Mouse (Mus musculus) midbrain, embryonic 12.5 days (tissue): ENCODE data around the gene Dlx6. TPM values are rescaled to one million over a fixed set of nuclear protein-coding genes. Genes with fewer than 3 reads are reported as not detected.

Source experiments
- ATAC-seq: fragments of 200-750 bp; cut with Nextera tagmentation; 2 replicates; pipeline ENCODE4 v1.8.0; 2017; ENCODE audit warnings: low read depth, moderate TSS enrichment, moderate library complexity; ENCODE audit not compliant: low FRiP score
- H3K27ac ChIP-seq: fragments of 300-500 bp; sonication (generic); replicated peaks from 2 replicates; pipeline ENCODE4 v1.5.1; 2016; ENCODE audit warnings: mild to moderate bottlenecking
- H3K27me3 ChIP-seq: fragments of 300-500 bp; sonication (generic); 2 replicates; pipeline ENCODE4 v1.6.1; 2016; ENCODE audit warnings: mild to moderate bottlenecking
- H3K36me3 ChIP-seq: fragments of 300-500 bp; sonication (generic); 2 replicates; pipeline ENCODE4 v1.6.1; 2016
- H3K4me1 ChIP-seq: fragments of 300-500 bp; sonication (generic); 2 replicates; pipeline ENCODE4 v1.6.1; 2016
- H3K4me2 ChIP-seq: fragments of 300-500 bp; sonication (generic); replicated peaks from 2 replicates; pipeline ENCODE4 v1.6.1; 2016; ENCODE audit warnings: mild to moderate bottlenecking, moderate library complexity
- H3K4me3 ChIP-seq: fragments of 300-500 bp; sonication (generic); 2 replicates; pipeline ENCODE4 v1.5.1; 2016; ENCODE audit warnings: mild to moderate bottlenecking
- H3K9ac ChIP-seq: fragments of 300-500 bp; sonication (generic); replicated peaks from 2 replicates; pipeline ENCODE4 v1.6.1; 2016; ENCODE audit warnings: mild to moderate bottlenecking, moderate library complexity
- H3K9me3 ChIP-seq: fragments of 300-500 bp; sonication (generic); 2 replicates; pipeline ENCODE4 v1.6.1; 2016; ENCODE audit warnings: mild to moderate bottlenecking
- WGBS: fragments of 180-500 bp; shearing (Covaris S2); methylation state at CpG from one replicate; pipeline ENCODE4 v1.1.7; 2016; 5-methylcytosine and 5-hydroxymethylcytosine counted together
- polyA plus RNA-seq: library from polyadenylated mRNA; unstranded; fragments of >200 nt; fragmentation: Nextera tagmentation; extraction: Ambion mirVana; gene quantifications from 2 replicates; pipeline ENCODE4 v1.2.1, GENCODE M21; 2016

The Dlx6 gene
- polyA plus RNA-seq, 1 experiment from 2014 or later = 2.6 TPM

DNA sequence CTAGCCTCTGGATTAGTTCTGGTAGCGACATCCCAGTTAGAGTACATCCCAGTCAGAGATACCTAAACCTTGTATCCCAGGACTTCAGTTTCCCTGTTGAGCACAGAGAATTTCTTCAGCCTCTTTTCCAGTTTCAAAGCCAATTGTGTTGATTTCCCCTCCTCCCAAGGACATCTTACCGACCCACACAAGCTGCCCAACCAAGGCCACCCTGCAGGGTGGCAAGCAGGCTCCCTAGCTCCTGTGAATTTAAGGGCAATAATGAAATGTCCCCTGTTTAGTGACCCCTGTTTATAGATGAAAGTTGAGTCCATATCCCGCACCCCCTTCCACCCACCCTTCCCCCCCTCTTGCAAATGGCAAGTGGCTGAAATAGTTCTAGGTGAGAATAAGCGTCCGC is 9.7 kb downstream of the Dlx6 start:
- no peak overlapping the region for H3K9ac ChIP-seq
- H3K27me3 ChIP-seq = peaks cover 88% of the 10 kb centered on the region
- H3K9me3 ChIP-seq = no peaks in the 10 kb centered on the region
- ATAC-seq = no peak
- 0 out of 2 replicates have a peak, but pooled peaks cover 4% of the 10 kb centered on the region for H3K4me1 ChIP-seq
- under 1% methylated on average over 5 of the region's 5 CpGs for WGBS
- no peak overlapping the region for H3K27ac ChIP-seq
- no peak overlapping the region for H3K4me2 ChIP-seq
- H3K4me3 ChIP-seq = no peak overlapping the region
- no peaks in the 10 kb centered on the region for H3K36me3 ChIP-seq

DNA sequence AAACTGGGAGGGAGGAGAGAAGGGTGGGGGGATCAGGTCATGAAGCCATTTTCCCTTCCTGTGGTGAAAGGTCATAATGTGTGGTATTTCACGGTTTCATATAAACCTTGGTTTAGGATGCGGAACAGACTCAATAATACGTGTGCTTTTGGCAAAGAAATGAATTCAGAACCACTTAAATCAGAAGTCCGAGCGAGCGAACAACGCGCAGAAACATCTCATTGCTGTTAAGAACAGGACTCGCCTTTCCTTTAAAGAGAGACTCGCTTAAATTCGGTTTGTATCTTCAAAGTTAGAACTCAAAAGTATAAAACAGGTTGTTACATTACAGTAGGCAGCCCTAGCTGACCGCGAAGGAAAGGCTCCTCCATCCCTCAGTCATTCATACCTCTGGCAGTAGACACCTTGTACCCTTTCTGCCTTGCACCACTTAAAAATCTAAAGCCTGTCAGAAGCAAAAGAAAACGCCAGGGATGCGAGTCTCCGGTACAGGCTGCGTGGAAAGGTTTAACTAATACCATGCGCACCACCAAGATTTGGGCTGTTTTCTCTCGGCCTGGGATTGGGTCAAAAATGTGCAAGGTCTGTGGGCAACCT is 10.4 kb downstream of the Dlx6 start:
- peak overlapping the region; percentile 11; the same call in 1 of the 2 replicates for H3K4me2 ChIP-seq
- H3K9me3 ChIP-seq = no peaks in the 10 kb centered on the region
- no peak overlapping the region for H3K27ac ChIP-seq
- H3K9ac ChIP-seq = no peak overlapping the region
- WGBS = under 1% methylated on average over 19 of the region's 19 CpGs
- peaks cover 91% of the 10 kb centered on the region for H3K27me3 ChIP-seq
- peak overlapping the region; percentile 19; the same call in 1 of the 2 replicates for H3K4me3 ChIP-seq
- ATAC-seq = no peak
- H3K4me1 ChIP-seq = peaks cover 5% of the 10 kb centered on the region; the same call in 1 of the 2 replicates
- H3K36me3 ChIP-seq = no peaks in the 10 kb centered on the region

DNA sequence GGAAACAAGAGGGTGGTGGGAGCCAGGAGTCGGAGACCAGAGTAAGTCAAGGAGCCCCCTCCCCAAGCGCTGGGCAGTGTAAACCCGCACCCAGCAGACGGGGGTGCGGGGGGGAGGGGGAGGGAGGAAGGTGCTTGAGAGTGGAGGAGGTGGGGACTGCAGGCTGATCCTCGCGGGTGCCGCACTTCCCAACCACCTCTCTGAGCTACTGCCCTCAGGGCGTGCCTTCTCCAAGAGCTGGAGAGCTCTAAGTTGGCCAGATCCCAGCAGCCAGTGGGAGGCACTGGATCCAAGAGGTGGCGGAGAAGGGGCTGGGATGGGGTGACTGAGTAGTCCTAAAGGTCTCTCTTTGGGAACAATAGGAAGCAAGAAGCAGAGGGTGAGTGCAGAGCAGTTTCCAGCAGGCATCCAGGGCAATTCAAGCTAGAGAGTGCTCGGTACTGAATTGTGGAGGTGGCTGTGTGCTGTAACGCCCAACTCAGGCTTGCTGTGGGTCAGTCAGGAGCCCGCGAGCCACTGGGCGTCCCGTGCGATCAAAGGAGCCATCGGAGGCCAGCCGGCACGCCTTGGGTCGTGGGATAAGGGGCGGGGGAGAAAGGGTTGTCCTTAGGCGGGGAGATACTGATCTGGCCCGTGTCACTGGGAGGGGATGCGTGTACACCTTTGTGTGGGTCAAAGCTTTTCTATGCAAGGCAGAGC is 11.1 kb downstream of the Dlx6 start:
- peak; percentile 27; the same call in 1 of the 2 replicates for ATAC-seq
- WGBS = 0% methylated on average over 25 of the region's 25 CpGs
- no peak overlapping the region for H3K9ac ChIP-seq
- H3K4me3 ChIP-seq = peak overlapping the region; percentile 19
- H3K36me3 ChIP-seq = no peaks in the 10 kb centered on the region
- H3K4me1 ChIP-seq = peaks cover 12% of the 10 kb centered on the region; the same call in 1 of the 2 replicates
- H3K4me2 ChIP-seq = peak overlapping the region; percentile 11
- no peaks in the 10 kb centered on the region for H3K9me3 ChIP-seq
- H3K27me3 ChIP-seq = peaks cover 94% of the 10 kb centered on the region
- peak overlapping the region; percentile 49; the same call in 1 of the 2 replicates for H3K27ac ChIP-seq

DNA sequence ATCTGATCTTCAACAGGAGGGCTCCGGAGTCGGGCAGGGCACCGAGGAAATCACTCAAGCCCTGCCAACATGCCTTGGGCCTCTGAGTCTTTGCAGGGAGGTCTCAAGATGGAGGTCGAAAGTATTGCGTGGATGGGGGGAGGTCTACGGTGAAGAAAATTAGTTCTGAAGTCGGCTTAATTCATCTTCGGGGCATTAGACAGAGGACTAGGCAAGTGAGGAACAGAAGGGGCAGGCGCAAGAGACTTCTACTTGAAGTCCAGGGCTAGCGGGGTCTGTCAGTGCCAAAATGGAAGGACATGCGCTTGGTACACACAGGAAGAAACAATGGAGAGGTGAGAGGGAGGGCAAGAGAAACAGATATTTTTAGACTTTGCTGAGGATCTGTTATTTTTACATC is 12.0 kb downstream of the Dlx6 start:
- Histone ChIP-seq H3K4me3 (no peak overlapping the region), H3K4me1 (peaks cover 14% of the 10 kb centered on the region; the same call in 1 of the 2 replicates), H3K27me3 (peaks cover 96% of the 10 kb centered on the region), H3K9me3 (no peaks in the 10 kb centered on the region), H3K9ac (no peak overlapping the region), H3K27ac (no peak overlapping the region), H3K4me2 (peak overlapping the region; percentile 11; the same call in 1 of the 2 replicates), H3K36me3 (no peaks in the 10 kb centered on the region)
- 1% methylated on average over 11 of the region's 11 CpGs for WGBS
- ATAC-seq = no peak

DNA sequence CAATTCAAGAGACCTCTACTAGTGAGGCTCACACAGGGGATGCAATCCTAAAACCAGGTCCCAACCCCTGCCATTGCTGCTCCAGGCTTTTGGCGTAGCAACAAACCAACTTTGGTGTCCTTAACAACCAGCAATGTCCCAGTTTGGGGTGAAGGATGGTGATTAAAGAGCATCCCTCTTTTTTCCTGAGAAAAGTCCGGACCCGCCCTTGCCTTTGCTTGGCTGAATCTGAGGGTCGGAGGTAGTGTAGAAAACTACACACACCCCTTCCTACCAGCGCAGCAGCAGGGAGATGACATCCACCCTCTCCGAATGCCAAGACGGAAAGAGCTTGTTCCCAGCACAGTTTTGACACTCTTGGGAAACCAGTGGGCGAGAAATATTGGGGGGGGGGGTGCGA is 12.5 kb downstream of the Dlx6 start:
- H3K27me3 ChIP-seq = peaks cover 95% of the 10 kb centered on the region
- no peak overlapping the region for H3K27ac ChIP-seq
- WGBS = 1% methylated on average over 9 of the region's 9 CpGs
- H3K4me3 ChIP-seq = no peak overlapping the region
- no peaks in the 10 kb centered on the region for H3K9me3 ChIP-seq
- H3K9ac ChIP-seq = no peak overlapping the region
- ATAC-seq = no peak
- peaks cover 17% of the 10 kb centered on the region for H3K4me1 ChIP-seq
- no peak overlapping the region for H3K4me2 ChIP-seq
- H3K36me3 ChIP-seq = no peaks in the 10 kb centered on the region

DNA sequence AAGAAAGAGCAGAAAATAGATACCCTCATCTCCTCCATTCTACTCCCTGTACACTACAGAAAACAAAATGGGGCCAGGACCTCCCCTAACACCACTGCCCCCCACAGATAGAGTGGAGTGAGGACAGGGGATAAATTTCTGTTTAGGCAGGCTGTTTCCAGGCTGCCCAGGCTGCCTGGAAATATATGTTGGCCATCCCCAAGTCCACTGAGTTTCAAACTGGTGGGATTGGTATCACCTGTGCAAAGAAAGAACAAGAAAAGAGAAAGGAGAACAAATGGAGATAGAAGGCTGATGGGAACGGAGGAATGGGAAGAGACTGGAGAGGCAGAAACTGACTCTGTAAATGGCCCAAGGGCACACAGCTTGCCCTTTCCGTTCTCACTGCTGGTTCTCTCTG is 13.1 kb downstream of the Dlx6 start:
- H3K9me3 ChIP-seq = no peaks in the 10 kb centered on the region
- H3K4me1 ChIP-seq = peaks cover 23% of the 10 kb centered on the region
- 3% methylated on average over 2 of the region's 2 CpGs for WGBS
- ATAC-seq = no peak
- peaks cover 95% of the 10 kb centered on the region for H3K27me3 ChIP-seq
- H3K4me3 ChIP-seq = no peak overlapping the region
- H3K27ac ChIP-seq = no peak overlapping the region
- H3K9ac ChIP-seq = no peak overlapping the region
- H3K36me3 ChIP-seq = no peaks in the 10 kb centered on the region
- H3K4me2 ChIP-seq = no peak overlapping the region

DNA sequence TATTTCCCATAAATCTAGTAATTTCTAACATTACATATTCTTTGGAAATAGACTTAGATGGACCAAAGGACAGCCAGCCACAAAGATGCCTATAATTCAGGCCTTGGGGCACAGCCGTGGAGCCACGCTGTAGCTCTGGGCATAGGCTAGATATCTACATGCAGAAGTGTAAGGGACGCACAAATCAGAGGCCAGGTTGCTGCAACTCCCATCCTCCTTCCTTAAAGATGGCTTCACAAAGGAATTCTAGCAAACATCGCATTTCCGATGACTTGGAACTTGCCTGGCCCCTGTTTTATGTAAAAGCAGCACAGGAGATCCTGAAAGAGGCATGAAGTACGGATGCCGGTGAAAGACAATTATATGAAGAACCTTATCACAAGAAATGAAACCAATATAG is 13.6 kb downstream of the Dlx6 start:
- H3K9ac ChIP-seq = no peak overlapping the region
- peaks cover 27% of the 10 kb centered on the region for H3K4me1 ChIP-seq
- no peak overlapping the region for H3K4me2 ChIP-seq
- no peaks in the 10 kb centered on the region for H3K36me3 ChIP-seq
- no peaks in the 10 kb centered on the region for H3K9me3 ChIP-seq
- peaks cover 97% of the 10 kb centered on the region for H3K27me3 ChIP-seq
- ATAC-seq = no peak
- H3K27ac ChIP-seq = no peak overlapping the region
- no peak overlapping the region for H3K4me3 ChIP-seq
- WGBS = 11% methylated on average over 7 of the region's 7 CpGs

DNA sequence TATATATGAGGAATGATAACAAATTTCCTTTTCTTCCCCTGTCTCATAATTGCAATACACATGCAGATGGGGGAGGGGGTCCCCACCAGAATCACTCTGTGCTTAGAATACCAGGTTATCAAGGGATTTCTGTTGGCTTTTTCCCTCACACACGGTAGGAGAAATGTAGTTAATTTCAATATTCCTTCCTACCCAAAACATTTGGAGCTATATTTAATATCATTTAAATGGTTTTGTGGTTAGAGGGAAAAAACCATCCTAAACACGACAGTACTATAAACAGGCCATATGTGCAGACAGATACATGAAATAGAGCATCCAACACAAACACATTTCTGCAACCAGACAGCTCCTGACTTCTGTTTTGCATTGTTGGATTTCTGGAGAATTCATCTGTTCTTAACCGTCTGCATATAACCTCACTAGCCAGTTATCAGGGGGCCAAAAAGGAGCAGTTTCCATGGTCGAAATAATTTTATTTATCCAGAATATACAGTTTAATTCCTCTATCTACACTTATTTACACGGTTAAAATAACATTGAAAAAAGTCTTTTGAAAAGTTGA is 14.3 kb downstream of the Dlx6 start:
- Histone ChIP-seq H3K36me3 (no peaks in the 10 kb centered on the region), H3K27me3 (peaks cover 97% of the 10 kb centered on the region), H3K27ac (no peak overlapping the region), H3K4me1 (peaks cover 32% of the 10 kb centered on the region), H3K9ac (no peak overlapping the region), H3K4me2 (no peak overlapping the region), H3K4me3 (no peak overlapping the region), H3K9me3 (no peaks in the 10 kb centered on the region)
- ATAC-seq = no peak
- 7% methylated on average over 5 of the region's 5 CpGs for whole genome bisulfite sequencing

DNA sequence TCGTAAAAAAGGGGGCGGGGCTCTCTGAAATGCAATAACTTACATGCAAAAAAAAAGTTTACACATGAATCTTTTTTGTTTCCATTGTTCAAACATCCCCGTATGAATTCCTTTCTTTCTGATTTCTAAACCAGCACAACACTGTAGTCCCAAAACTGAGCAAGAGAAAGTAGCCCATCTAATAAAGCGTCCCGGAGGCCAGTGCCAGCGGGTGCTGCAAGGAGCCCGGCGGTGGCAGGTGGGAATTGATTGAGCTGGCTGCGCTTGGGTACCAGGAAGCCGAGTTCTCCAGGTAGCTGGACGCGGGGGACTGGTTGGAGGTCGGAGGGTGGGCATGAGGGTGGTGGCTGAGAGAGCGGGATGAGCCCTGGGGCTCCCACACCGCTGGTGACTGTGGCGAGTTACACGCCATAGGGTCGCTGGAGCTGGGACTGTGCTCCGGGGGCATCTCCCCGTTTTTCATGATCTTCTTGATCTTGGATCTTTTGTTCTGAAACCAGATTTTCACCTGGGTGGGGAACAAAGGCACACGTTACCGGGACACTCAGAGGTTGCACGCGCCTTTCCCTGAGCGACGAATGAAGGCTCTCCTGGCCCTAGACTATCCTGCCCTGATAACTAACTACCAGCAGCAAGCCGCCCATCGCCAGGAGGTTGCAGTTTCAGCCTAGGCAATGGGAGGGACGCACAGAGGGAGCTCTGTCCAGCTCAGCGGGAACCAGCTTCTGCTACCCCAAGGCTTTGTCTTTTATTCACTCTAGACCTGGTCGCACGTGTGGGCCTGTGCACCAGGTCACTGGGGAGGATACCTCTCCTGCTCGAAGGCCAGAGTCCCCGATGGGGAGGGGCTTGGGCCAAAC is 15.1 kb downstream of the Dlx6 start:
- no peak overlapping the region for H3K9ac ChIP-seq
- peak overlapping the region; percentile 13; the same call in 1 of the 2 replicates for H3K4me2 ChIP-seq
- H3K27ac ChIP-seq = no peak overlapping the region
- no peaks in the 10 kb centered on the region for H3K9me3 ChIP-seq
- WGBS = 1% methylated on average over 34 of the region's 34 CpGs
- H3K36me3 ChIP-seq = no peaks in the 10 kb centered on the region
- peaks cover 97% of the 10 kb centered on the region for H3K27me3 ChIP-seq
- peaks cover 32% of the 10 kb centered on the region for H3K4me1 ChIP-seq
- no peak for ATAC-seq
- H3K4me3 ChIP-seq = peak overlapping the region; percentile 47

DNA sequence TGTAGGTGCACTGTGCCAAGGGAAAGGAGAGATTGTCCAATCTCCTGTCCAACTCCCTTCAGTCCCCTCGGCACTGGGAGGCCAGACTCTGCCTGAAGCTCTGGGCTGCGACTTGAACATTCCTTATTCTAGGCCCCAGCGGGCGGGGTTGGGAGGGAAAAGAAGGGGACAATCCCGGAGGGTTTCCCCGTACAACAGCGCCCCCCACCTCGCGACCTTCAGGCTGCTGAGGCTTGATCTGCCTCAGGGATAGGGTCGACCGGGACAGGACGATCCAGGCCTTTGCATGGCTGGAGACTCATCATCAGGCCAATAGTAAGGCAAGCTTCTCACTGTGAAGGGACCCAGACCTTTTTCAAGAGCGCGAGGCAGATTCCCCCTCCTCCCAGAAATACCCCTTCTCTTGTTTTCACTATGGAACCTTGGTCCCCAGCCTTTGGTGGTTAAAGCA is 15.7 kb downstream of the Dlx6 start:
- Histone ChIP-seq H3K27ac (no peak overlapping the region), H3K4me3 (peak overlapping the region; percentile 47), H3K4me1 (peaks cover 32% of the 10 kb centered on the region), H3K36me3 (no peaks in the 10 kb centered on the region), H3K9me3 (no peaks in the 10 kb centered on the region), H3K27me3 (peaks cover 97% of the 10 kb centered on the region), H3K9ac (no peak overlapping the region), H3K4me2 (peak overlapping the region; percentile 7; the same call in 1 of the 2 replicates)
- ATAC-seq = no peak
- under 1% methylated on average over 14 of the region's 14 CpGs for WGBS

DNA sequence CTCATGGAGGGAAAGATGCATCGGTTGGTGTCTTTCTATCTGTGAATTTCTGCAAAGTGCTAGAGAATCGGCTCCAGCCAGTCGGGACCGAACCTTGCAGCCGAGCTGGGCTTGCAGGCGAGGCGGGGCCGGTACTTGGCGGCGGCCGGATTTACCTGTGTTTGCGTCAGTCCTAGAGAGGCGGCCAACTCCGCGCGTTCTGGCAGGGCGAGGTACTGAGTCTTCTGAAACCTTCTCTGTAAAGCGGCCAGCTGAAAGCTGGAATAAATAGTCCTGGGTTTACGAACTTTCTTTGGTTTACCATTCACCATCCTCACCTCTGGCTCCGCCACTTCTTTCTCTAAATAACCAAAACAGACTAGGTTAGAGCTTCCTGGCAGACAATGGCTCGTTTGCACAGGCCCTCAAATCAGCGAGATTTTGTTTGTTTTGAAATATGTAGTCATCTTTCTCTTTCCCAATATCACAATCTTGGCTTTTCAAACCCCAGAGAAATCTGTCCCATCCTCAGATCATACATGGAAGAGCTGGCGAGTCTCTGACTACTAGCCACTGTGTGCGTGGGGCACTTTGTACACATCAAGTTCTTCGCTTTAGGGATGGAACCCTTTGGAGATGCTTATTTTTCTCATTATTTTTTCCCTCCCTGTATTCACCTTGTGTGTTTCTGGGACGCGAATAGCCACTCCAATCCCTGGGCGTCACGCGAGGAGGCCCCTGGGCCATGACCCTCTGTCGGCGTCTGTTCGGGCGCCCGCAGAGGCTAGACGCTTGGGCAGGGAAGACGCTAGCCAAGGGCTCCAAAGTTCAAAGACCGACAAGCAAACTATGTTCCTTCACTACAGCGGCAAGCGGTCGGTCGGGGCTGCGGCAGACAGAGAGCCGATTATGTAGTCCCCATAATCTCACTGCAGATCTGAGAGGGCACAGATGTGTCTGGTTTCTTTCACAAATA is 16.5 kb downstream of the Dlx6 start:
- H3K9ac ChIP-seq = no peak overlapping the region
- no peaks in the 10 kb centered on the region for H3K9me3 ChIP-seq
- H3K4me3 ChIP-seq = peak overlapping the region; percentile 47
- no peak overlapping the region; the same call in 1 of the 2 replicates for H3K4me2 ChIP-seq
- H3K4me1 ChIP-seq = peaks cover 28% of the 10 kb centered on the region
- WGBS = 2% methylated on average over 44 of the region's 44 CpGs
- no peak overlapping the region for H3K27ac ChIP-seq
- H3K36me3 ChIP-seq = no peaks in the 10 kb centered on the region
- H3K27me3 ChIP-seq = peaks cover 95% of the 10 kb centered on the region
- ATAC-seq = no peak
